Mouse (Mus musculus) inflammation-experienced regulatory T-cells (primary cell): Measurements from ENCODE around the gene Cyp2a22. TPM values are rescaled to one million over a fixed set of nuclear protein-coding genes. Genes with fewer than 3 reads are reported as not detected.

Experiments used
- polyA plus RNA-seq, 2 experiments: library from polyadenylated mRNA; unstranded; fragments of 100-300 nt; shearing (Covaris generic); gene quantifications; one replicate each; pipeline ENCODE4 v1.2.1; 2017

Gene Cyp2a22
- under 1 TPM in 1 of 2 experiments, not detected in 1; 0.22 TPM for polyA plus RNA-seq

GRCm38 (mm10) chr7:26939262-26939661, at the start of gene Cyp2a22:
Gene Cyp2a22 (minus strand): TSS chr7:26939384.

Other genes with a start within 250 kb of the Cyp2a22 start
- gene Cyp2b19, start 182.2 kb downstream of the Cyp2a22 start, polyA plus RNA-seq, result under 1 TPM in 1 of 2 experiments, not detected in 1; 0.71 TPM
- not detected for gene Cyp2g1, start 130.5 kb downstream of the Cyp2a22 start, polyA plus RNA-seq
- under 1 TPM in 1 of 2 experiments, not detected in 1; 0.39 TPM for gene Cyp2a5, start 104.1 kb downstream of the Cyp2a22 start, polyA plus RNA-seq
- under 1 TPM; 0.06 to 0.28 TPM for gene Cyp2a12, start 89.7 kb upstream of the Cyp2a22 start, polyA plus RNA-seq
- gene Cyp2f2, start 180.5 kb upstream of the Cyp2a22 start, polyA plus RNA-seq, result under 1 TPM; 0.31 to 0.57 TPM
- under 1 TPM in 1 of 2 experiments, not detected in 1; 0.16 TPM for gene Cyp2t4, start 214.3 kb upstream of the Cyp2a22 start, polyA plus RNA-seq
- 10 to 100 TPM; 64.1 to 68.4 TPM for gene Egln2, start 227.4 kb upstream of the Cyp2a22 start, polyA plus RNA-seq
- 100 to 1,000 TPM; 133 to 148 TPM for gene Rab4b, start 239.5 kb upstream of the Cyp2a22 start, polyA plus RNA-seq
- under 1 TPM; 0.18 to 0.56 TPM for gene Gm21983, start 241.7 kb upstream of the Cyp2a22 start, polyA plus RNA-seq
- under 1 TPM; 0.42 to 0.97 TPM for gene Mia, start 241.8 kb upstream of the Cyp2a22 start, polyA plus RNA-seq